Mouse (Mus musculus) inflammation-experienced regulatory T-cells (primary cell): ENCODE results near the gene Dnaaf1. TPM values are rescaled to one million over a fixed set of nuclear protein-coding genes. Genes with fewer than 3 reads are reported as not detected.

Experiments
- polyA plus RNA-seq, 2 experiments: library from polyadenylated mRNA; unstranded; fragments of 100-300 nt; shearing (Covaris generic); gene quantifications; one replicate each; pipeline ENCODE4 v1.2.1; 2017

The Dnaaf1 gene
- not detected for polyA plus RNA-seq

DNA sequence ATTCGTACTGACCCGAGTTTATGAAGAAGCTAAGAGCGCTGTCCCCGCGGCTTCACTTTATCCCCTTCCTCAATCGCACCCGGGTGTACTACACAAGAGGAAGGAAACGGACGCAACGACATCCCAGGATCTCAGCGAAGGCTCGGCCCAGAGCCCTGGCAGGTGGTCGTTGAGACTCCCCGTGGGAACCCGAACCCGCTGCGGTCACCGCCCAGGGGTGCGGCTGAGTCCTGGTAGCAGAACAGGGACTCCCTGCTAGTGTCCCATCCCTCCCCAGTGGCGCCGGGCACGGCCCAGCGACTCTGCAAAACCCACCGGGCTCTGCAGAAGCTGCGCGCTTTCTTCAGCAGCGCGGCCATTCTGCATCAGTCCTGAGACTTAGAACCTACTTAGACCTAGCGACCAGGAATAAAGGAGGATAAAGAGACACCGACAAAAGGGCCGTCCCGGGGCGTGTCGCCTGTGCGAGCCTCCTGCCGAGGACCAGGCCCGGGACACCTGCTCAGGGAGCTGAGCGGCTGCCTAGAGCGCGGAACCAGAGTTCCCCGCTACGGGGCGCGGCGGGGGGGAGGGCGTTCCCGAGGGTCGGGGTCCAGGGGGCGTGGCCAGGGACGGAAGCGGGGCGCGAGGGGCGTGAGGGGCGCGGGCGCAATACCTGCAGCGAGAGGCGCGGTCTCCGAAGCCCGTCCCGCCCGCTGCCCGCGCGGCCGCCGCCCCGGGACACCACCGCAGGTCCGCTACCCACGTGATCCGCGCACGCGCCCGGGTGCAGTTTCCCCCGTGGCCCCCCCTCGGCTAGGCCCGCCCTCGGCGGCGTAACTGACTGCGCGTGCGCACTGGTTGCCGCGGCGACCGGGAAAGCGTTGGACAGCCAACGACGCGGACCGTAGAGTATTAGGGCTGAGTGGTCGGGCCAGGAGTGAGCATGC is at the start of gene Dnaaf1, which contains the start of gene Hsdl1:
TSS of gene Dnaaf1 (plus strand) at position 799 of the 929 bp plus-strand sequence.
TSS of gene Hsdl1 (minus strand) at position 747 of the 929 bp plus-strand sequence.

DNA sequence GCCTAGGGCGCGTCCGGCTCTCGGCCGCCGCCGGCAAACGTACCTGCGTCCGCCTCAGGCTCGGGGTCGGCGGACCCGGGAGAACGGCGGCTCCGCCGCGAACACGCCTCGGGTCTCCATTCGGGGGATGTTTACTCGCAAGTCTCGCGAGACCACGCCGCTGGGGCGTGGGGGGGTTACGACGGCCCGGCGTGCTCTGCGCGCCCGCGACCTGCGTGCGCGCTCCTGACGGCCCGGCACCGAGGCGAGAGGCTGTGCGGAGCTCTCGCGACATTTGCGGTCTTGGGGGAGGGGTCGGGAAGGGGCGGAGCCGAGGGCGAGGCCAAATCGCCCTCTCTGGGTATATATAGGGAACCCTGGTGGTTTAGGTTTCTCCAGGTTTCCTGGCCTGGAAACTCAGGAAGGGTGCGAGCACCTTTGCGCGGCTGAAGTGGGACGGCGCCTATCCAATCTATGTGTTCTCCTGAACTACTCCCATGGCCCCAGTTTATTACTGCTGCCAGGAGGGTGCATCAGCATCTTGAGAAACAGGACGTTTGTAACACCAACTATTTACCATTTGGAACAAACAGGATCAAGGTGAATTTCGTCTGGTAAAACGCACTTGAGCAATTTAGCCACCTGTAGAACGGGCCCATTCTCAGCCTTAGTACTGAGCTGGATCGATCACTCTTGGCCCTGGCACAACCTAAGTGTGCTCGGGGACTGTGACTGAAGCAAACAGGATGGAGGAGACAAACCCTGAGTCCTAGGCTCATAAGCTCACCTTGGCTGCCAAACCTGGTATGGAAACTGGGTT is 16.2 kb upstream of the Dnaaf1 start, which contains the start of gene Mbtps1:
TSS of gene Mbtps1 (minus strand) at position 133 of the 799 bp plus-strand sequence.

DNA sequence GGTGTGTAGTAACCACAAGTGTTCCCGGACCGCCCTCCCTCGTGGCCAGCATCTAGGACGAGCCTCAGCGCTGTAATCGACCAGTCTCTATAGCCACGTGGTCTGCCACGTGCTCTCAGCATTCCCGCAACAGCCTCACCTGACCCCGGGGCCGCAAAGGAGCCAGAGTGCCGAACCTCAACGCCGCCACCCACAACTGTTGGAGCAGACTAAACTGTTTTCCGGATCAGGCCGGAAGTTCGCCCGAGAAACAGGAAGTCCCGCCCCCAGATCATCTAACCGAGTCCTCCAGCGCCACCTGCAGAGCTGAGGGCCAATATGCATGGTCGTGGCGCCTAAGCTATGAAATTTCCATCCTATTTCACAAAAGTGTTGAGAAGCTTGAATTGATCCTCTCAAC is 30.0 kb downstream of the Dnaaf1 start, which contains the start of gene Taf1c:
TSS of gene Taf1c (minus strand) at position 227 of the 400 bp plus-strand sequence.

GRCm38 (mm10) chr8:119612471-119612870 is 37.4 kb downstream of the Dnaaf1 start, which contains the start of gene Adad2:
Gene Adad2, plus strand, starts transcription at chr8:119612747.

DNA sequence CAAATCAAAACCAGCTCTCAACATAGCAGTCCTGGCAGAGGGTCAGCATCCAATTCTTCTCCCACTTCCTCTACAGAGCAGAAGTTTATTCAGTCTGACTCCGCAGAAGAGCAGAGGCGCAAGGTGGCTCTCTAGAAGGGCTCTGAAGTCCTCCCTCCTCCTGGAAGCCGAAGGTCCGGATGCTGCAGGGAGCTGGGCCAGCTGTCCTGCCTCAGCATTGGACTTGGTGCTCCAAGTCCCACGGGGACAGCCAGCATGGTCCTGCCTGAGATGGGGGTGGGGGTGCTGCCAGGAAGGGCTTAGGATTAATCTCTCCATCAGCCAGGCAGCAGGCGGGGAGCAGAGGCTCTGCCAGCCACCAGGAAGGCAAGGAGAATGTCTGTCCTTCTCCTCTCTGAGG is 60.3 kb downstream of the Dnaaf1 start, which contains the start of gene Kcng4:
TSS of gene Kcng4 (minus strand) at position 303 of the 400 bp plus-strand sequence.

Other genes with a start within 250 kb of the Dnaaf1 start
- 100 to 1,000 TPM; 174 to 175 TPM for gene Hsbp1, start 230.7 kb upstream of the Dnaaf1 start, polyA plus RNA-seq
- 10 to 100 TPM; 34.2 to 34.3 TPM for gene Mlycd, start 180.4 kb upstream of the Dnaaf1 start, polyA plus RNA-seq
- gene Osgin1, start 141.1 kb upstream of the Dnaaf1 start, polyA plus RNA-seq = 10 to 100 TPM; 14.3 to 19.4 TPM
- gene Necab2, start 128.5 kb upstream of the Dnaaf1 start, polyA plus RNA-seq = under 1 TPM in 1 of 2 experiments, not detected in 1; 0.23 TPM
- gene Slc38a8, start 73.5 kb upstream of the Dnaaf1 start, polyA plus RNA-seq = under 1 TPM in 1 of 2 experiments, not detected in 1; 0.54 TPM
- gene Mbtps1, start 16.5 kb upstream of the Dnaaf1 start, polyA plus RNA-seq = 10 to 100 TPM; 78.1 to 93.0 TPM
- 100 to 1,000 TPM in 1 of 2 experiments, 10 to 100 TPM in 1; 81.4 to 119 TPM for gene Hsdl1, start 52 bp upstream of the Dnaaf1 start, polyA plus RNA-seq
- 10 to 100 TPM; 25.8 to 37.0 TPM for gene Taf1c, start 30.0 kb downstream of the Dnaaf1 start, polyA plus RNA-seq
- under 1 TPM in 1 of 2 experiments, not detected in 1; 0.87 TPM for gene Adad2, start 37.5 kb downstream of the Dnaaf1 start, polyA plus RNA-seq
- 1 to 10 TPM in 1 of 2 experiments, not detected in 1; 1.1 TPM for gene Kcng4, start 60.4 kb downstream of the Dnaaf1 start, polyA plus RNA-seq
- not detected for gene Wfdc1, start 91.1 kb downstream of the Dnaaf1 start, polyA plus RNA-seq
- gene Atp2c2, start 124.8 kb downstream of the Dnaaf1 start, polyA plus RNA-seq = under 1 TPM; 0.10 to 0.16 TPM
- gene Tldc1, start 203.2 kb downstream of the Dnaaf1 start, polyA plus RNA-seq = 10 to 100 TPM in 1 of 2 experiments, 1 to 10 TPM in 1; 8.6 to 10.9 TPM